Mouse (Mus musculus) regulatory T cell (primary cell): ENCODE measurements around the gene Myod1.

Source experiments
- in situ Hi-C: fragments of 300-600 bp; cut with MboI, MseI; formaldehyde crosslinking; loops from one replicate; pipeline ENCODE4 v1.15.1; 2025; ENCODE audit warnings: high pct_unique_total_duplicates

Gene Myod1

GRCm38 (mm10) chr7:46415818-46416425 is 39.6 kb downstream of the Myod1 start:
- in situ Hi-C loops, result no loop called here

DNA sequence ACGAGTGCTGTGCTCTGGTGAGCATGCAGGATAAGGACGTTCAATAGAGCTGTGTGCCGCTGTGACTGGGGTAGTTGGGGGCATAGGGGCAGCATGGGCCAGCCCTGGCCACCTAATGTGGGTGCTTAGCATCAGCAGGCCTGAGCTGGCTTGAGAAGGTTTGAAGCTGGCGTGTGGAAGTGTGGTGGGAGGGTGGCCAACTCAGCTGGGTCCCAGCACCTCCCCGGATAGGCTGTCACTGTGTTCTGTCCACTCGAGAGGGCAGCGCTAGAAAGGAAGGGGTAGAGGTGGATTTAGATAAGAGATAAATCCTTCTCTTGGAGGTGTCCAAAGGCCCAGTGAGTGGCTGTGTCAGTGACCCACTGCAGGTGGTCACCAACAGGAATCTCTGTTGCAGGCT is 41.2 kb downstream of the Myod1 start:
- in situ Hi-C loops, result no loop called here

DNA sequence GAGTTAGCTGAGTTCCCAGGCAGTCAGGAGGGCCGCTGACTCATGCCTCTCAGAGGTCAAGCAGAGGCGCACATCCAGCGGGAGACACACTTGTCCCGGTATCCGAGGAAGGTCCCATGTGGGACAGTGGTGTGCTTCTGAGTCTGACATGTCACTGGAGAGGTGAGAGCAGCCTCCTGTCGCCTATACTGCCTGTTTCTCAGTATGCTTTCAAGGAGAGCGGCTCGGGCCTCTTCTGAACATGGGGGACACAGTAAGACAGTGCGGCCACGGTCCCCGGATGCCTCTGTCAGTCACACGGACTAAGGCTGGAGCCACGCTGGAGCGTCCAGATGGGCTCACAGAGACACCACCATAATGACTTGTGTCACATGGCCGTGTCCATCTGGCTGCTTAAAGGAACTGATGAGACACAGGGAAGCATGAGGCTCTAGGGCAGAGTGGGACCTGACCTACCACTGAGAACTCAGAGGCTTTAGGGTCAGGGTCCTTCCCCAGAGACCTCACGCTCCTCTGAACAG is 41.9 kb downstream of the Myod1 start:
- in situ Hi-C loops, result no loop called here

- in situ Hi-C loops, result no loop called here
Observed at GRCm38 (mm10) chr7:46421535-46421934, 45.3 kb downstream of the Myod1 start.

- in situ Hi-C loops, result no loop called here
Observed at GRCm38 (mm10) chr7:46422052-46422763, 45.9 kb downstream of the Myod1 start.

DNA sequence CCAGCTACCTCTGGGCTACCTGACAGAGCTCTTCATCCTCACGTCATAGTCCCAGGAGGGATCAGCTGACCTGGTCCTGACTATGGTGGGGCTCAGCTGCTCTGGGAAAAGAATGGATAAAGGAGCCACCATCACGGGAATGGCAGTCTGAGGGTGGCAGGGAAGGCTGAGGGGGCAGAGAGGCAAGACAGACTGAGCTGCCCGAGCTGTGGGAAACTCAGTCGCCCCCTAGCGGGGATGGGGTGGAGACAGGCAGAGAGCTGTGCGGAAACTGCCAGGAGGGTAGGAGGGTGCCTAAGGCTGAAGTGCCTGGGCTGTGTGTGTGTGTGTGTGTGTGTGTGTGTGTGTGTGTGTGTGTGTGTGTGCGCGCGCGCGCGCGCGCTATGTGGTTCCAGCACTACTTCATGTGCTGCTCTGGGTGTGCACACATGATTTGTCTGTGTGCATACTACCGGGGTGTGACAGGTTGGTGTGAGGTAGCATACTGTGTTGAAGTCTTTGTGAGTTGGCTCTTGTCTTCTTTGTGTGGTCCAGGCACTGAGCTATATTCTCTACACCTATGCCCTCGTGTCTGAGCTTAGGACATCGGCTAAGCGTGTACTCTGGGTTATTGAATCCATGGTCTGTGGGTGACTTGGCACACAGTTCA is 46.6 kb downstream of the Myod1 start:
- in situ Hi-C loops, result no loop called here

DNA sequence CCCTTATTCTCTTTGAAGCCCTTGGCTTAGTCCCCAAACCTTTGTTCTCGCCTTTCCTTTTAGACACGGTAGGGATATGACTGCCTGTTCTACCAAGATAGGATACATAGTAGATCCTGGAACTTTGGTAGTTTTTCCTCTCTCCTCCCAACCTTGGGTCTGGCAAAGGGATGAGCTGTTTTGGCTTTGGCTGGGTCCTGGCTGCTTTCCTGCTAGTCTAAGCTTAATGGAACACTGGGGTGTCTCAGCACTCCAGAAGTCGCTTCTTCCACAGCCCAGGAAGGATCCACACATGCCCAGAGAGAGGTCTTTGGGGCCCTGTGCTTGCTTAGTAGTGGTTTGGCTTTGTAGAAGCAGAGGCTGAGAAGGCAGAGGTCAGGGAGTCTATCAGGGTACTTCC is 47.7 kb downstream of the Myod1 start:
- in situ Hi-C loops, result no loop called here

GRCm38 (mm10) chr7:46425012-46425411 is 48.7 kb downstream of the Myod1 start:
- in situ Hi-C loops, result no loop called here
